Mouse (Mus musculus): ENCODE results near the gene Adcy2. TPM values are rescaled to one million over a fixed set of nuclear protein-coding genes. Genes with fewer than 3 reads are reported as not detected.
A peak's percentile ranks its signal among the peaks of the same experiment; 100 is the strongest.

The Adcy2 gene
- polyA plus RNA-seq, 1 experiment from 2014 or later, result 12.2 TPM

- WGBS, result 24% methylated on average over 2 of the region's 2 CpGs
- H3K9me3 ChIP-seq (ENCODE audit: control insufficient read depth, low read length), result no peaks in the 10 kb centered on the region
- no peak overlapping the region for H3K4me3 ChIP-seq (ENCODE audit: low read length)
- H3K4me1 ChIP-seq (replicated peaks; ENCODE audit: control insufficient read depth, insufficient read depth, low read length), result no peaks in the 10 kb centered on the region; the same call in 1 of the 2 replicates
- no peak overlapping the region for H3K9ac ChIP-seq (ENCODE audit: low read length)
- no peaks in the 10 kb centered on the region for H3K36me3 ChIP-seq (ENCODE audit: control insufficient read depth, insufficient read depth, low read length)
- no peak overlapping the region for H3K4me2 ChIP-seq (ENCODE audit: low read depth, low read length)
- H3K27ac ChIP-seq (ENCODE audit: low read length), result peak overlapping the region; percentile 66
- no peaks in the 10 kb centered on the region for H3K27me3 ChIP-seq (ENCODE audit: control insufficient read depth, insufficient read depth, low read depth, low read length)
- peak; percentile 85 for ATAC-seq (ENCODE audit: low read depth)
These were observed 225.6 kb downstream of the Adcy2 start for GRCm38 (mm10) chr13:68773599-68774211.

GRCm38 (mm10) chr13:68768588-68768987, 230.8 kb downstream of the Adcy2 start:
- WGBS, result 69% methylated on average over 3 of the region's 3 CpGs
- H3K4me3 ChIP-seq (ENCODE audit: low read length), result no peak overlapping the region
- no peak overlapping the region for H3K9ac ChIP-seq (ENCODE audit: low read length)
- H3K9me3 ChIP-seq (ENCODE audit: control insufficient read depth, low read length), result no peaks in the 10 kb centered on the region
- H3K27me3 ChIP-seq (ENCODE audit: control insufficient read depth, insufficient read depth, low read depth, low read length), result no peaks in the 10 kb centered on the region
- no peak overlapping the region for H3K4me2 ChIP-seq (ENCODE audit: low read depth, low read length)
- H3K27ac ChIP-seq (ENCODE audit: low read length), result no peak overlapping the region
- no peaks in the 10 kb centered on the region for H3K36me3 ChIP-seq (ENCODE audit: control insufficient read depth, insufficient read depth, low read length)
- no peak for ATAC-seq (ENCODE audit: low read depth)
- H3K4me1 ChIP-seq (replicated peaks; ENCODE audit: control insufficient read depth, insufficient read depth, low read length), result no peaks in the 10 kb centered on the region; the same call in 1 of the 2 replicates

GRCm38 (mm10) chr13:68765896-68766578, 233.3 kb downstream of the Adcy2 start:
- H3K27me3 ChIP-seq (ENCODE audit: control insufficient read depth, insufficient read depth, low read depth, low read length), result no peaks in the 10 kb centered on the region
- no peak for ATAC-seq (ENCODE audit: low read depth)

GRCm38 (mm10) chr13:68764614-68765013, 234.7 kb downstream of the Adcy2 start:
- Histone ChIP-seq H3K9ac (ENCODE audit: low read length) (no peak overlapping the region), H3K4me3 (ENCODE audit: low read length) (no peak overlapping the region), H3K9me3 (ENCODE audit: control insufficient read depth, low read length) (no peaks in the 10 kb centered on the region), H3K27ac (ENCODE audit: low read length) (no peak overlapping the region), H3K4me2 (ENCODE audit: low read depth, low read length) (no peak overlapping the region), H3K4me1 (replicated peaks; ENCODE audit: control insufficient read depth, insufficient read depth, low read length) (no peaks in the 10 kb centered on the region), H3K27me3 (ENCODE audit: control insufficient read depth, insufficient read depth, low read depth, low read length) (no peaks in the 10 kb centered on the region), H3K36me3 (ENCODE audit: control insufficient read depth, insufficient read depth, low read length) (no peaks in the 10 kb centered on the region)
- WGBS, result 66% methylated on average over 3 of the region's 3 CpGs
- ATAC-seq (ENCODE audit: low read depth), result no peak

More at GRCm38 (mm10) chr13:68765896-68766578, 233.3 kb downstream of the Adcy2 start:
- no peak overlapping the region for H3K27ac ChIP-seq (ENCODE audit: low read length)
- H3K9me3 ChIP-seq (ENCODE audit: control insufficient read depth, low read length), result no peaks in the 10 kb centered on the region
- 77% methylated on average over 8 of the region's 8 CpGs for WGBS
- no peak overlapping the region for H3K4me2 ChIP-seq (ENCODE audit: low read depth, low read length)
- H3K4me3 ChIP-seq (ENCODE audit: low read length), result no peak overlapping the region
- H3K4me1 ChIP-seq (replicated peaks; ENCODE audit: control insufficient read depth, insufficient read depth, low read length), result no peaks in the 10 kb centered on the region
- no peaks in the 10 kb centered on the region for H3K36me3 ChIP-seq (ENCODE audit: control insufficient read depth, insufficient read depth, low read length)
- H3K9ac ChIP-seq (ENCODE audit: low read length), result no peak overlapping the region

- Histone ChIP-seq H3K9me3 (ENCODE audit: control insufficient read depth, low read length) (no peaks in the 10 kb centered on the region), H3K36me3 (ENCODE audit: control insufficient read depth, insufficient read depth, low read length) (no peaks in the 10 kb centered on the region), H3K27ac (ENCODE audit: low read length) (no peak overlapping the region), H3K27me3 (ENCODE audit: control insufficient read depth, insufficient read depth, low read depth, low read length) (no peaks in the 10 kb centered on the region), H3K9ac (ENCODE audit: low read length) (no peak overlapping the region), H3K4me1 (replicated peaks; ENCODE audit: control insufficient read depth, insufficient read depth, low read length) (no peaks in the 10 kb centered on the region), H3K4me2 (ENCODE audit: low read depth, low read length) (no peak overlapping the region), H3K4me3 (ENCODE audit: low read length) (no peak overlapping the region)
- ATAC-seq (ENCODE audit: low read depth), result no peak
- WGBS, result 48% methylated on average over 9 of the region's 9 CpGs
These were observed 249.5 kb downstream of the Adcy2 start for GRCm38 (mm10) chr13:68749801-68750200.

GRCm38 (mm10) chr13:68749370-68749769, 250.0 kb downstream of the Adcy2 start:
- no peak overlapping the region for H3K9ac ChIP-seq (ENCODE audit: low read length)
- H3K9me3 ChIP-seq (ENCODE audit: control insufficient read depth, low read length), result no peaks in the 10 kb centered on the region
- 86% methylated on average over 2 of the region's 2 CpGs for WGBS
- H3K4me3 ChIP-seq (ENCODE audit: low read length), result no peak overlapping the region
- no peak for ATAC-seq (ENCODE audit: low read depth)
- H3K4me2 ChIP-seq (ENCODE audit: low read depth, low read length), result no peak overlapping the region
- H3K27ac ChIP-seq (ENCODE audit: low read length), result no peak overlapping the region
- H3K27me3 ChIP-seq (ENCODE audit: control insufficient read depth, insufficient read depth, low read depth, low read length), result no peaks in the 10 kb centered on the region
- no peaks in the 10 kb centered on the region for H3K36me3 ChIP-seq (ENCODE audit: control insufficient read depth, insufficient read depth, low read length)
- H3K4me1 ChIP-seq (replicated peaks; ENCODE audit: control insufficient read depth, insufficient read depth, low read length), result no peaks in the 10 kb centered on the region

- WGBS, result 90% methylated on average over 5 of the region's 5 CpGs
- no peaks in the 10 kb centered on the region for H3K4me1 ChIP-seq (replicated peaks; ENCODE audit: control insufficient read depth, insufficient read depth, low read length)
- H3K9ac ChIP-seq (ENCODE audit: low read length), result no peak overlapping the region
- H3K36me3 ChIP-seq (ENCODE audit: control insufficient read depth, insufficient read depth, low read length), result no peaks in the 10 kb centered on the region
- no peaks in the 10 kb centered on the region for H3K9me3 ChIP-seq (ENCODE audit: control insufficient read depth, low read length)
- no peak overlapping the region for H3K4me3 ChIP-seq (ENCODE audit: low read length)
- H3K4me2 ChIP-seq (ENCODE audit: low read depth, low read length), result no peak overlapping the region
- no peaks in the 10 kb centered on the region for H3K27me3 ChIP-seq (ENCODE audit: control insufficient read depth, insufficient read depth, low read depth, low read length)
- no peak for ATAC-seq (ENCODE audit: low read depth)
- H3K27ac ChIP-seq (ENCODE audit: low read length), result no peak overlapping the region
These were observed 253.9 kb downstream of the Adcy2 start for GRCm38 (mm10) chr13:68745426-68745825.

- Histone ChIP-seq H3K4me1 (replicated peaks; ENCODE audit: control insufficient read depth, insufficient read depth, low read length) (no peaks in the 10 kb centered on the region), H3K4me3 (ENCODE audit: low read length) (no peak overlapping the region), H3K9me3 (ENCODE audit: control insufficient read depth, low read length) (no peaks in the 10 kb centered on the region), H3K4me2 (ENCODE audit: low read depth, low read length) (no peak overlapping the region), H3K27ac (ENCODE audit: low read length) (no peak overlapping the region), H3K36me3 (ENCODE audit: control insufficient read depth, insufficient read depth, low read length) (peaks cover 4% of the 10 kb centered on the region), H3K27me3 (ENCODE audit: control insufficient read depth, insufficient read depth, low read depth, low read length) (no peaks in the 10 kb centered on the region), H3K9ac (ENCODE audit: low read length) (no peak overlapping the region)
- no peak for ATAC-seq (ENCODE audit: low read depth)
These were observed 286.7 kb downstream of the Adcy2 start for GRCm38 (mm10) chr13:68712661-68713060.

GRCm38 (mm10) chr13:68707296-68707747, 292.0 kb downstream of the Adcy2 start:
- no peak overlapping the region for H3K9ac ChIP-seq (ENCODE audit: low read length)
- no peaks in the 10 kb centered on the region for H3K9me3 ChIP-seq (ENCODE audit: control insufficient read depth, low read length)
- 74% methylated on average over 6 of the region's 6 CpGs for WGBS
- no peak overlapping the region for H3K4me3 ChIP-seq (ENCODE audit: low read length)
- no peaks in the 10 kb centered on the region for H3K27me3 ChIP-seq (ENCODE audit: control insufficient read depth, insufficient read depth, low read depth, low read length)
- H3K27ac ChIP-seq (ENCODE audit: low read length), result no peak overlapping the region
- H3K36me3 ChIP-seq (ENCODE audit: control insufficient read depth, insufficient read depth, low read length), result peaks cover 7% of the 10 kb centered on the region
- H3K4me1 ChIP-seq (replicated peaks; ENCODE audit: control insufficient read depth, insufficient read depth, low read length), result no peaks in the 10 kb centered on the region
- H3K4me2 ChIP-seq (ENCODE audit: low read depth, low read length), result no peak overlapping the region
- ATAC-seq (ENCODE audit: low read depth), result no peak; the same call in 1 of the 2 replicates

Measured in lung, embryonic 16.5 days (tissue).